Mouse (Mus musculus): ENCODE measurements around the gene Maml2.

The Maml2 gene

GRCm38 (mm10) chr9:13297668-13298512 lies at the start of gene Maml2:
Gene Maml2, plus strand, starts transcription at chr9:13297957.
- DNase-seq (ENCODE audit: low read depth, low spot score): peak; percentile 55

- DNase-seq (ENCODE audit: low read depth, low spot score): no peak
Measured at GRCm38 (mm10) chr9:13248104-13248503, 49.7 kb upstream of the Maml2 start.

GRCm38 (mm10) chr9:13251251-13251650 lies 46.5 kb upstream of the Maml2 start:
- DNase-seq (ENCODE audit: low read depth, low spot score): no peak

- DNase-seq (ENCODE audit: low read depth, low spot score): no peak
Measured at GRCm38 (mm10) chr9:13256726-13257125, 41.0 kb upstream of the Maml2 start.

GRCm38 (mm10) chr9:13258173-13258572 lies 39.6 kb upstream of the Maml2 start:
- no peak for DNase-seq (ENCODE audit: low read depth, low spot score)

GRCm38 (mm10) chr9:13260980-13261379 lies 36.8 kb upstream of the Maml2 start:
- DNase-seq (ENCODE audit: low read depth, low spot score): no peak

- no peak for DNase-seq (ENCODE audit: low read depth, low spot score)
Measured at GRCm38 (mm10) chr9:13273219-13273618, 24.5 kb upstream of the Maml2 start.

- DNase-seq (ENCODE audit: low read depth, low spot score): no peak
Measured at GRCm38 (mm10) chr9:13287482-13287881, 10.3 kb upstream of the Maml2 start.

- peak; percentile 66 for DNase-seq (ENCODE audit: low read depth, low spot score)
Measured at GRCm38 (mm10) chr9:13296274-13297121, 1.3 kb upstream of the Maml2 start.

GRCm38 (mm10) chr9:13297122-13297667 lies 562 bp upstream of the Maml2 start:
- DNase-seq (ENCODE audit: low read depth, low spot score): no peak

- no peak for DNase-seq (ENCODE audit: low read depth, low spot score)
Measured at GRCm38 (mm10) chr9:13298513-13298878, 739 bp downstream of the Maml2 start.

GRCm38 (mm10) chr9:13299190-13299589 lies 1.4 kb downstream of the Maml2 start:
- no peak for DNase-seq (ENCODE audit: low read depth, low spot score)

- no peak for DNase-seq (ENCODE audit: low read depth, low spot score)
Measured at GRCm38 (mm10) chr9:13300041-13300441, 2.3 kb downstream of the Maml2 start.

- no peak for DNase-seq (ENCODE audit: low read depth, low spot score)
Measured at GRCm38 (mm10) chr9:13300891-13301782, 3.4 kb downstream of the Maml2 start.

- no peak for DNase-seq (ENCODE audit: low read depth, low spot score)
Measured at GRCm38 (mm10) chr9:13302183-13302825, 4.5 kb downstream of the Maml2 start.

- DNase-seq (ENCODE audit: low read depth, low spot score): no peak
Measured at GRCm38 (mm10) chr9:13303099-13303771, 5.5 kb downstream of the Maml2 start.

GRCm38 (mm10) chr9:13303976-13304375 lies 6.2 kb downstream of the Maml2 start:
- DNase-seq (ENCODE audit: low read depth, low spot score): no peak

- no peak for DNase-seq (ENCODE audit: low read depth, low spot score)
Measured at GRCm38 (mm10) chr9:13306471-13306870, 8.7 kb downstream of the Maml2 start.

GRCm38 (mm10) chr9:13307226-13307625 lies 9.5 kb downstream of the Maml2 start:
- no peak for DNase-seq (ENCODE audit: low read depth, low spot score)

- DNase-seq (ENCODE audit: low read depth, low spot score): no peak
Measured at GRCm38 (mm10) chr9:13308718-13309117, 11.0 kb downstream of the Maml2 start.

Measured in brain, embryonic 18.5 days (tissue).